Mouse (Mus musculus) G1E (cell line): ENCODE data around the gene Rbm41. TPM values are rescaled to one million over a fixed set of nuclear protein-coding genes. Genes with fewer than 3 reads are reported as not detected.
A peak's percentile ranks its signal among the peaks of the same experiment; 100 is the strongest.

ENCODE experiments used
- ATAC-seq: 2 replicates; pipeline ENCODE4 v1.8.0; 2016; ENCODE audit warnings: mild to moderate bottlenecking; ENCODE audit not compliant: insufficient number of reproducible peaks, poor library complexity, low FRiP score, severe bottlenecking; ENCODE audit errors: extremely low read depth
- DNase-seq: peaks from one replicate; pipeline ENCODE4 v3.0.0; 2012; ENCODE audit warnings: low spot score
- H3K27me3 ChIP-seq: 2 replicates; pipeline ENCODE4 v1.6.1; 2012; ENCODE audit warnings: mild to moderate bottlenecking, low read length, inconsistent platforms; ENCODE audit not compliant: insufficient read depth
- H3K36me3 ChIP-seq: replicated peaks from 2 replicates; pipeline ENCODE3; 2012; ENCODE audit warnings: mild to moderate bottlenecking, inconsistent platforms
- H3K4me1 ChIP-seq: 2 replicates; pipeline ENCODE4 v1.6.1; 2012; ENCODE audit warnings: low read depth, low read length, inconsistent platforms, mixed read lengths; ENCODE audit not compliant: insufficient read depth
- H3K4me3 ChIP-seq: 2 replicates; pipeline ENCODE4 v1.5.1; 2012; ENCODE audit warnings: low read depth, mild to moderate bottlenecking, inconsistent platforms, low read length, moderate library complexity, mixed read lengths
- H3K9me3 ChIP-seq: replicated peaks from 2 replicates; pipeline ENCODE4 v1.6.1; 2012; ENCODE audit warnings: inconsistent platforms
- CTCF ChIP-seq: IDR thresholded peaks from 2 replicates; pipeline ENCODE4 v1.5.1; 2012; ENCODE audit warnings: low read depth, low read length, inconsistent platforms, mixed read lengths
- GATA1 ChIP-seq: IDR thresholded peaks from 2 replicates; pipeline ENCODE4 v1.6.1; 2012; ENCODE audit warnings: borderline replicate concordance, low read length, inconsistent platforms, mixed read lengths
- GATA2 ChIP-seq: IDR thresholded peaks from 2 replicates; pipeline ENCODE4 v1.6.1; 2012; ENCODE audit warnings: low read depth, low read length, inconsistent platforms, borderline replicate concordance
- POLR2AphosphoS5 ChIP-seq: IDR thresholded peaks from 2 replicates; pipeline ENCODE4 v1.6.1; 2012; ENCODE audit warnings: low read depth, low read length, inconsistent platforms; ENCODE audit not compliant: insufficient replicate concordance
- TAL1 ChIP-seq: conservative IDR thresholded peaks from 2 replicates; pipeline ENCODE4 v1.6.1; 2012; ENCODE audit warnings: low read depth, low read length, inconsistent platforms, mixed read lengths
- polyA plus RNA-seq: library from polyadenylated mRNA; stranded (reverse); fragments of >175 nt; gene quantifications from 2 replicates; pipeline ENCODE4 v1.2.3, GENCODE M21; 2012
- total RNA-seq, 2 experiments: library from RNA; stranded (forward) in 1 of 2; stranded (reverse) in 1 of 2; fragments of 200-1000 nt in 1 of 2; fragments of >200 nt in 1 of 2; fragmentation: Nextera tagmentation in 1 of 2; gene quantifications; 2 replicates each; pipeline ENCODE4 v1.2.3; 2014 to 2017

Gene Rbm41
- total and polyA plus RNA-seq, 3 experiments = 0.14 to 19.3 (median 8.1) TPM

DNA sequence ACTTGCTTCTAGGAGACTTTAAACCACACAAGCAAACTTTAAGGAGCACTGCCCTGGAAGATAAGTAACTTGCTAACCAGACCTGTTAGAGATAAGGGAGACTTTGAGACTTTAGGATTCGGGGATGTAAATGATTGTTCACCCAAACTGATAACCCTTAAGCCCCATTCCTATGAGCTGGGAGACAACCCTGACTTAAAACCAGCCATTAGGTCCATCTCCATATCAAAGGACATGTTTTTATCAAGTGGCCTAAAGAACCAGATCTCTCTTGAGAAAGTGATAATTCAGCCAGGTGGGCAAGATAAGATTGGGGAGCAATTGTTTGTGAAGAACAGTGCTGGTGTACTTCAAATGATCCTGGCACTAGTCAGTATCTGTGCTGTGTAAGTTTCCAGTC is 107.0 kb downstream of the Rbm41 start:
- no peak overlapping the region for H3K4me3 ChIP-seq
- ATAC-seq = peak; percentile 84

DNA sequence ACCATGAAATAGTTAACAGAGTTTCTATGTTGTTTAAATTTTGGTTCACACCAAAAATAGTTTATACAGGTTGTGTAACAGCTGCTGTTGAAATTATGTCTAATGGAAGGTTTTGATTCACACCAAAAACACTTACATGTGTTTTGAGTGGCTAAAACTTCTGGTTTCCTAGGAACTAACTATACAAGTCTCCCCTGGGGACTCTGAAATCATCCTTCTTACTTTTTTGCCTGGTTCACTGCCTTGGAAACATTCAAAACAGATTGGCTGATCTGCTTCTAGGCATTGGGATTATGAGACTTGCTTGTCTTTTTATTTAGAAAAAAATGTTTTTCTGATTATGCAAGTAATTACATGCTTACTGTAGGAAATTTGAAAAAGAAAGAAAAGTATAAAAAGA is 115.2 kb downstream of the Rbm41 start:
- Histone ChIP-seq H3K9me3 (no peaks in the 10 kb centered on the region), H3K4me3 (no peak overlapping the region), H3K4me1 (no peaks in the 10 kb centered on the region), H3K27me3 (no peaks in the 10 kb centered on the region), H3K36me3 (no peaks in the 10 kb centered on the region)
- TF ChIP-seq GATA1 (no peak), TAL1 (no peak), CTCF (no peak), GATA2 (no peak), POLR2AphosphoS5 (no peak)
- DNase-seq (no peak), ATAC-seq (no peak)

More for the DNA sequence above, 107.0 kb downstream of the Rbm41 start:
- no peaks in the 10 kb centered on the region for H3K27me3 ChIP-seq
- DNase-seq = peak; percentile 1
- no peaks in the 10 kb centered on the region for H3K9me3 ChIP-seq
- TF ChIP-seq GATA2 = no peak
- TF ChIP-seq TAL1 = peak; percentile 51
- H3K36me3 ChIP-seq = no peaks in the 10 kb centered on the region
- H3K4me1 ChIP-seq = peaks cover 10% of the 10 kb centered on the region; the same call in 1 of the 2 replicates

DNA sequence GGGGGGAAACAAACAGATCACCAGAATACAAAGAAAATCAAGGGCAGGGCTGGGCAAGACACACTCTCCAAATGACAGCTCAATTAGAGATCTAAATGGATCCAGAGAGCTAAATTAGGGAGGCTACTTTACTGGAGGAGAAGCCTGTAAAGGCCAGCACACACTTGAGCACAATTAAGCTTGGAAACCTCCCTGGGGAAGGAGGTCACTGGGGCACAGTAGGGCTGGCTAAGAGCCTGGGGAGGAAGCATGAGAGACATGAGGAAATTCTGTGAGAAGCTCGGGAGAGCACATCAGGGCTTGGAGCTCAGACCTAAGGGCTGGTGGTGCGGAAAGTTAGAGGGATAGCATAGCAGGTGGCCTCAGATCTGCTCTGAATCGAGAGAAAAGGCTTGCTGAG is 120.5 kb downstream of the Rbm41 start:
- TF ChIP-seq GATA1 (no peak), GATA2 (no peak), TAL1 (no peak), CTCF (no peak), POLR2AphosphoS5 (no peak)
- no peak for DNase-seq
- no peaks in the 10 kb centered on the region for H3K36me3 ChIP-seq
- H3K4me3 ChIP-seq = no peak overlapping the region
- H3K4me1 ChIP-seq = no peaks in the 10 kb centered on the region
- 0 out of 2 replicates have a peak, but pooled peaks cover 3% of the 10 kb centered on the region for H3K27me3 ChIP-seq
- H3K9me3 ChIP-seq = no peaks in the 10 kb centered on the region
- no peak for ATAC-seq

DNA sequence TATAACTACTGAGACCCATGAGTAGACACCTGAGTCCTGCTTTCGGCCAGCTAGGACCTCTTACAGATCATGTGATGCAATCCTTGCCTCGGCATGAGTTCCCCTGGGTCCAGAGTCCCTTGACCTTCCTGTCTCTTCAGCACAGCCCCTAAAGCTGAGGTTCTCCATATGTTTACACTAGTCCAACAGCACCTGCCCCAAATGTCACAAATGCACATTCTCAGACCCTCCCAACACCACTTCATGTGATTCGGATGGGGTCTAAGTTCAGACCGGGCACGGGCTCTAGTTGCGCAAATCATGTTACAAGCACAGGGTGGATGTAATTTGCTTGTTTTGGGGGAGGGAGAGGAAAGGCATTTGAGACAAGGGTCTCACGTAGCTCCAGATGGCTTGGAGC is 121.3 kb downstream of the Rbm41 start:
- Histone ChIP-seq H3K36me3 (no peaks in the 10 kb centered on the region), H3K4me1 (no peaks in the 10 kb centered on the region), H3K4me3 (no peak overlapping the region), H3K27me3 (0 out of 2 replicates have a peak, but pooled peaks cover 3% of the 10 kb centered on the region), H3K9me3 (no peaks in the 10 kb centered on the region)
- DNase-seq (no peak), ATAC-seq (no peak)
- TF ChIP-seq POLR2AphosphoS5 = no peak
- no peak for TF ChIP-seq TAL1
- TF ChIP-seq GATA1 = no peak
- TF ChIP-seq CTCF = no peak
- TF ChIP-seq GATA2 = no peak

DNA sequence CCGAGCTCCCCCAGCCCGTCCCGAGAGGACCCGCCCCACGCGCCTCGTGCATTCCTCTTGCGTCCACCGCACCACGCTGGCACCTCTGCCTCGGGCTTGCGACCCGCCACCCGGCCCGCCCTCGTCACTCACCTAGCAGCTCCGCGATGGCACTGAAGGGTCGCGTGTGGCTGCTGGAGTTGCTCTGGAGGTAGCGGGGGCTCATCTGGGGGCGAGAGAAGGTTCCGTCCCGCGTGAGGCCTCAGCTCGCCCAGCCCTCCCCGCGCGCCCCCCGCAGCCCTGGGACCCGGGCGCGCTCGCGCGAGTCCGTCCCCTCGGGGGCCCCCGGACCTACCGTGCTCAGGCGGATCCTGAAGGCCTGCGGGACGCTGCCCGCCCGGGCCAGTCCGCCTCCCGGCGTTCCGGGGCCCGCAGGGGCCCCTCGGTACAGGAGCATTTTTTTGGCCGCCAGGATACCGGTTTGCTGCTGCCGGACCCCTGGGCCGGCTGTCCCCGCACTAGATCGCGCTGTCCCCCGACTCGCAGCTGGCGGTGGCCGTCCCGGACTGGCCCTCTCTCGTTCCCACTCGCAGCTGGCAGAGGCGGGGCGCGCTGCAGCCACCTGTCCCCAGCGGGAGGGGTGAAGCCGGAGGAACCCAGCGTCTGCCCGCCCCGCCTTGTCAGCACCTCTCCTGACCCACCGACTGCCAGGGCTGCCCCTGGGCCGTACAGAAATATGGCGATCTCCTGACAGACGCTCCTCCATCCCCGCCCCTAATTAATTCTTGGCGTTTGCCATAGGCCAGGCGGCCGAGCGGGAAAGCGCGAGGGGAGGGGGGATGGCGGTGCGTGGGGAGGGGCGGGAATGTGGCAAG is 127.2 kb downstream of the Rbm41 start, which contains the start of gene Morc4:
Gene Morc4, minus strand, starts transcription at position 740 of the 854 bp plus-strand sequence.
- H3K27me3 ChIP-seq = no peaks in the 10 kb centered on the region
- H3K9me3 ChIP-seq = no peaks in the 10 kb centered on the region
- TF ChIP-seq TAL1 (no peak), GATA1 (no peak), GATA2 (no peak), CTCF (no peak), POLR2AphosphoS5 (no peak)
- H3K4me1 ChIP-seq = peaks cover 20% of the 10 kb centered on the region
- H3K4me3 ChIP-seq = peak within 1 kb of the TSS; percentile 77
- DNase-seq = peak; percentile 31
- peak; percentile 81; the same call in 1 of the 2 replicates for ATAC-seq
- H3K36me3 ChIP-seq = peaks cover 6% of the 10 kb centered on the region

DNA sequence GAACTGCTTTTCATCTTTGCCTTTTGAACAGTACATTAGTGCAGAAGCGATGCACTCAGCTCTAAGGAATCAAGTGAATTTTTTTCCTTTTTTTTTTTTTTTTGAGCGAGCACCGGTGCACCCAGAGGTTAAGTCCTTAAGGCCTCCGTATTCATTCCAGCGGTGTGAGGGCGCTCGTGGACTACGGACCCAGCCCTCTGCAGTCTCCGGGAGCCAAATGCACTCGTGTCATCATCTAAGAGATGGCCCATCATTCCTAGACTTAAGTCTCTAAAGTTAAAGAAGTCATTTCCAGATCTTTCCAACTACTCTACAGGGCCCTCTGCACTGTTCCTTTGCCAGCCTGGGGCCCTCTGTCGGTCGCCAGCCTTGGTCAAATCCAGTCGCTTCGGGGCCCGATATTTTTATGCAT is 128.1 kb downstream of the Rbm41 start:
- peak; percentile 1 for DNase-seq
- Histone ChIP-seq H3K4me3 (peak overlapping the region; percentile 77), H3K36me3 (peaks cover 10% of the 10 kb centered on the region), H3K4me1 (peaks cover 23% of the 10 kb centered on the region), H3K27me3 (no peaks in the 10 kb centered on the region), H3K9me3 (no peaks in the 10 kb centered on the region)
- ATAC-seq = peak; percentile 64; the same call in 1 of the 2 replicates
- TF ChIP-seq TAL1 (no peak), GATA2 (no peak), GATA1 (no peak), POLR2AphosphoS5 (no peak), CTCF (no peak)
